Mouse (Mus musculus): ENCODE results near the gene Syne2.
A peak's percentile ranks its signal among the peaks of the same experiment; 100 is the strongest.

Gene Syne2

DNA sequence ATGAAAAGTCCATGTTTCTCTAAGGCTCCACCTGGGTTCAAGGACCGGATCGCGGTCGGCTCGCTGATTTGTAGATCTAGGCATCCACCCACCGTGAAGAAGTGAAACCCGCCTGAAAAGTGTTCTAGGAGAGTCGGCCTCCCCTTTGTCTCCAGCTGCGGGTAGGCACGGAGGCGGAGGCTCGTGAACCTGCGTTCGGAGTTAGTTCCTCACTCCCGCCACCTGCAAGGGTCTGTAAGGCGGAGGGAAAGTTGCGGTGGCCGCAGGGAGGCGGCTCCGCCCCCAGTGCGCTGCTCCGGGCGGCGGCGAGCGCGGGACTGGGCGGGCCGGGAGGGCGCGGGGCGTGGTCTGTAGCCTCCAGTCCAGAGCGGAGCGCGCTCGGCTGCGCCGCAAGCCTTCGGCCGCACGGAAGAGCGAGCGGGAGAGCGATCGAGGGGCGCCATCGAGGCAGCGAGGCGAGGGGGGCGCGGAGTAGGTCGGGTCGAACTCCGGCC, at the start of gene Syne2:
Gene Syne2 (plus strand): TSS at position 176 of the 494 bp plus-strand sequence.
- DNase-seq (ENCODE audit: low read depth): no peak

DNA sequence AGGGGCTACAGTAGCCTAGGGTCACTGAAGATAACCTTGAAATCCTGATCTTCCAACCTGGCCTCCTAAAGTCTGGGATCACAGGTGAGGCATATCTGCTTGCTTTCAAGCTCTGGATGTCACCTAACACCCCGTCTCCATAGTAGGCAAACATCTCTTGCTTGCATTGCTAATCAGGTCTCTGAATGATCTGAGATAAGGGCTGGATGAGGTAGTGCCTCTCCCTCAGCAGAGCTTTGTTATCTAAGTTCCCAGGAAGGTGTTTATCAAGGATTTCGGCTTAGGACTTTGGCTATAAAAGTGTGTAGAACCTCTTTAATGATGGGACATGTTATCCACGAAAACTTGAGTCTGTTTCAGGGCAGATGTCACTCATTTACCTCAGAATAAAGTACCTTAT, 46.5 kb upstream of the Syne2 start:
- DNase-seq (ENCODE audit: low read depth): no peak

DNA sequence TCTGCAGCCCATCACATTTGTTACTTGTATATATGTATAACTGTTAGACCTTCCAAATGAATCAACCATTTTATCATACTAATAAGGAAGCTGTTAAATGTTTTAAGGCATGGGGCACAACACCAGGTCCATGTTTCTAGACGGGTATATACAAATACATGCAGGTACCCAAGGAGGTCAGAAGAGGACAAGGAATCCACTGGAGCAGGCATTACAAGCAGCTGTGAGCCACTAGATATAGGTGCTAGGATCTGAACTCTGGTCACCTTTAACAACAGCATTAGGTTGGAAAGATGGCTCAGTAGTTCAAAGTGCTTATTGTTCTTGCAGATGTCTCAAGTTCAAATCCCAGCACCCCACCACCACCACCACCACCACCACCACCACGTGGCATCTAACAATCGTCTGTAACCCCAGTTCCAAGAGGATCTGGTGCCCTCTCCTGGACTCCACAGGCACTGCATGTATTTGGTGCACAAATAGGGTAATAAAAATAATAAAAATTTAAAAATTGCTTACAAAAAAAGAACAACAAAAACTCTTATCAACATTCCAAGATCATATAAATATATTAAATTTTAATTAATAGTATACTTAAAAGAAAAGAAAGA, 45.4 kb upstream of the Syne2 start:
- DNase-seq (ENCODE audit: low read depth): peak; percentile 20

DNA sequence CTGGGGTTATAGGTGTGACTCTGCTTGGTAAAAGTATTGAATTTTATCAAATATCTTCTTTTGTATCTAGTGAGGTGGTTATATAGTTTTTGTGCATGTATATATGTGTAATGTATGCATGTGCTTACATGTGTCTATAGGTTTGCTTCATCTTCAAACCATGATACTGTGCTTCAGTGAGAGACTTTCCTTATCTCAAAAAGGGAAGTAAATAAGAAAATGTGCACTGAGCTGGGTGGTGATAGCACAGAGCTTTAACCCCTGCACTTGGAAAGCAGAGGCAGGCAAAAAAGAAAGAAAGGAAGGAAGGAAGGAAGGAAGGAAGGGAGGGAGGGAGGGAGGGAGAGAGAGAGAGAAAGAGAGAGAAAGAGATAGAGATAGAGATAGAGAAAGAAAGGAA, 36.5 kb upstream of the Syne2 start:
- no peak for DNase-seq (ENCODE audit: low read depth)

DNA sequence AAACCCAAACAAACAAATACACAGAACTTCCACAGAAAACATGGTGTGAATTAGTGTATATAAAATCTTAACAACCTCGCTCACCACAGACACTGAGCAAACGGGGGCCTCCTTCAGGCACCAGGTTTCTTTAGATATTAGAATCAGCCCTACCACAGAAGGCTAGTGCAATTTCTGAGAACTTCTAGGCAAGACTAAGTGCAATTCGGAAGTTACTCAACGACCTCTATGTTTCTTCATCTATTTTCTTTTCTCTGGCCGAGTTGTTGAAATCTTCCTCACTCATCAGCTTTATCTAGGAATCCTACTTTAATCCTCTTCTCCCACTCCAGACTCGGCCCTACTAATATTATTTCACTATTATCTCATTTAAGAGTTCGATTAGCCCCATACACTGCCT, 35.9 kb upstream of the Syne2 start:
- no peak for DNase-seq (ENCODE audit: low read depth)

DNA sequence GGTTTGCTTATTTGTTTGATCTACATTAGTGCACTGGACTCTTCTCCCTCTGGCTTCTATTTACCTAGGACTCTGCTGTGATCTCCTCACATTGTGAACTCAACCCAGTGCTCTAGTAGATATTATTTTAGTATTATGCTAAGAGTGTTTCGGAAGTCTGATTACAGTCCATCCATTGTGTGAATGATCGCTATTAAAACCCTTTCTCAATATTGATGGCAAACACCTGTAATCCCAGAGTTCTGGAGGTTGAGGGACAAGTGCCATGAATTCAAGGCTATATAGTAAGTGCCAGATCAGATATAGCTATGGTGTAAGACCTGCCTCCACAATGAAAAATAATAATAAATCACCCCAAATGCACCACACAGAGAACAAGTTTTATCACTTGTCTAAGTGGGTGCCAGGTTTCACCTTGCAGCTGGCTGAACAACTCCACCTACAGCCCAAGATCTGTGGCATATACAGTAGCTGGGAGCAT, 33.6 kb upstream of the Syne2 start:
- no peak for DNase-seq (ENCODE audit: low read depth)

DNA sequence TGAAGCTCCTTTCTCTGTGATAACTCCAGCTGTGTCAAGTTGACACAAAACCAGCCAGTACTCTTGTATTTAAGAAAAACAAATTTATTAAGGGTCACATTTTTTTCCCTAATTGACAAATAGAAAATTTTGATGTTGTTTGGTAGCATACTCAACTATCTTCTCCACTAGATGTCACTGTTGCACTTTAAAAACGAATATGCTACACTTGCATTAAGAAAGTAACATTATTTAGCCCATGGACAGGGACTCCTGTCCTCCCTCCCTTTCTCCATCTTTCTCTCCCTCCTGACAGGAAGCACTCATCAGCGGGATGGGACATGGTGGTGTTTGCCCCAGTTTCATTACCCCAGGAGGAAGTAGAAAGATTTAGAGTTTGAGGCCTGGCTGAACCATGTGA, 31.3 kb upstream of the Syne2 start:
- peak; percentile 24 for DNase-seq (ENCODE audit: low read depth)

DNA sequence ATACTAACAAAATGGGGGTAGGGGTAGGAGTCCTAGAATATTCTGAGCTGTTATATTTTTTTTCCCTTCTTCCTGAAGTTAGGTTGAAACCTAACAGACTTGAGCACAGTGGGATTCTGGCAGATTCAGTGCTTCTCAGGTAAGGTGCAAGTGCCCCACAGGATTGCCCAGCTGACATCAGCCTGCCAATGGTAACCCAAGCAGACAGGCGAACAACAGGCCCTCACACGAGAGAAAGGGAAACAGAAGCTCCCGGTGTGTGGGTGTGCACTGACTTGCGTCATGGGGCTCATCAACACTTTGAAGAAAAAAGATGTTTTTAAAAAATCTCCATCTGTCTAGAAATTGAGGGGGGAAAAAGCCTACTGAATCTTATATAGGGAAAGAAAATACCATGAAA, 28.5 kb upstream of the Syne2 start:
- DNase-seq (ENCODE audit: low read depth): no peak

DNA sequence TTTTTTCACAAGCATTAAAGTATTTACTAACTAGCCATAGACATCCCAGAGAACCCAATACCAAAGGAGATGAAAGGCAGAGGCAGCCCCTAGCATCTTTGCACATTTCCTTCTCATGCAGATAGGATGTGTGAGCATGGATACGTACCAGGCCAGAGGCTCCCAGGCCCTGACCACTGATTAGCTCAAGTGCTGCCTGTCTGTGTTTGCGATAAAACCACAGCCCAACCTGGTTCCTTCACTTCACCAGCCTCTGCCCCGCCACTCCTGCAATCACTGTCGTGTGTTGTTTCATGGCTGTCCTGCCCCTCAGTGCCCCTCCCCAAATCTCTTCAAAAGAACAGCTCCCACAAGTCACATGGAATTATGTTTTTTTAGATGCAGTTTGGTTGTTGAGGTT, 23.4 kb upstream of the Syne2 start:
- no peak for DNase-seq (ENCODE audit: low read depth)

DNA sequence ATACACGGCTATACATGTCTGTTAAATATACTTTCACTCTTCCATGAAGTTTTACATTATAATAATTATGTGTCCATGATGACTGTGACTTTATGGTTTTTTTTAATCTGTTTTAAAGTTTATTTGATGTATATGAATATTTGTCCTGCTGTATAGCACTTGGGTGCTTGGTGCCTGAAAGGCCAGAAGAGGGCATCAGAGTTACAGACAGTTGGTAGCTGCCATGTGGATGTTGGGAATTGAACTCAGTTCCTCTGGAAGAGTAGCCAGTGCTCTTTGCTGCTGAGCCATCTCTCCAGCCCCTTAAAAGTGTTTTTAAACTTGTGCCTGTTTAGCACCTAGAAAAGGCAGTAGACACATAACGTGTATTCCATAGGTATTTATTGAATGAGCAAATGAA, 21.4 kb upstream of the Syne2 start:
- DNase-seq (ENCODE audit: low read depth): no peak

DNA sequence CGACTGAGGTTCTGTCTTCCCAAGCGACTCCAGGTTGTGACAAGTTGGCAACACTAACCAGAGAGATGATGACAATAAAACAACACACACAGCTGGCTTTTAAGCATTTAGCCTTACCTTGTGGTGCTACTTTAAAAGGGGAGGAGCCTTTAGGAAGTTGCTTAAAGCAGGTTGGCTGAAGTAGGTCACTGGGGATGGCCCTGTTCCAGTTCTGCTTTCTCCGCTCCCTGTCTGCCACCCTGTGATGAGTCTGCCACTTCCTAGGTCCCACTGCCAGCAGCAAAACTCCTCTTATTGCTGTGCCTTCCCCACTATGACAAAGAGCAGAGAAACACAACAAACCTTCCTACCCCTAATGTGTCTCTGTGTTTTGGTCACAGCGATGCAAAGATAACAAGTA, 11.7 kb upstream of the Syne2 start:
- DNase-seq (ENCODE audit: low read depth): no peak

DNA sequence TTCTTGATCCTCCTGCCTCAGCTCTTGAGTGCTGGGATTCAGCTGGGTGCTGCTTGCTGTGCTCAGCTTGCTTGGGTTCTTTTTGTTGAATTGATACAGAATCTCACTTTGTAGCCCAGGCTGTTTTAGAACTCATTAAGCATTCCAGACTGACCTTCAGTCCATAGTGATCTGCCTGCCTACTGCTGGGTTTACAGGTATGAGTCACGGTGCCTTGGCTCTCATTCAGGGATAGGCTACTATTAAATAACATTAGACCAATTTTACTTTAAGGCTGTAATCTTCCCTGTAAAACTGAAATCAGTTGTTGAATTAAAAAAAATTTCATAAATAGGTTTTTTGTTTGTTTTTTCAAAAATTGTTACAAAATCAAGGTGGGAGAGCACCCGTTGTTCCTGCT, 4.2 kb upstream of the Syne2 start:
- no peak for DNase-seq (ENCODE audit: low read depth)

DNA sequence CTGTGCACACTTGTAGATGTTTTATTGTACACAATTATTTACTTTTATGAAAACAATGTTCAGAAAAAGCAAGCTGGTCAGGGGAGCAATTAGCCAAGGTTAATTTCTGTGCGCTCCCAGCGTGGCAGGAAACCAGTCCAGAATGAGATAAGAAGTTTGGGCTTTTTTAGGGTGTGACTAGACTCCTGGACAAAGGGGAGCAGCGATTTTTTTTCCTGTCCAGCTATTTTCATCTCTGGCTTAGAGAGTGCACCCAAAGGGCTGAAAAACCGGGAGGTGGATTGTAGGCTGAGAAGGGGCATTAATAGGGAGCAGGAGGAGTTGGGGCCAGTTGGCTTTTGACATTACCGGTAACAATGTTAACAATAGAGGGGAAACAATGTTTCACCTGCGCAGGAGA, 3.4 kb upstream of the Syne2 start:
- DNase-seq (ENCODE audit: low read depth): no peak

DNA sequence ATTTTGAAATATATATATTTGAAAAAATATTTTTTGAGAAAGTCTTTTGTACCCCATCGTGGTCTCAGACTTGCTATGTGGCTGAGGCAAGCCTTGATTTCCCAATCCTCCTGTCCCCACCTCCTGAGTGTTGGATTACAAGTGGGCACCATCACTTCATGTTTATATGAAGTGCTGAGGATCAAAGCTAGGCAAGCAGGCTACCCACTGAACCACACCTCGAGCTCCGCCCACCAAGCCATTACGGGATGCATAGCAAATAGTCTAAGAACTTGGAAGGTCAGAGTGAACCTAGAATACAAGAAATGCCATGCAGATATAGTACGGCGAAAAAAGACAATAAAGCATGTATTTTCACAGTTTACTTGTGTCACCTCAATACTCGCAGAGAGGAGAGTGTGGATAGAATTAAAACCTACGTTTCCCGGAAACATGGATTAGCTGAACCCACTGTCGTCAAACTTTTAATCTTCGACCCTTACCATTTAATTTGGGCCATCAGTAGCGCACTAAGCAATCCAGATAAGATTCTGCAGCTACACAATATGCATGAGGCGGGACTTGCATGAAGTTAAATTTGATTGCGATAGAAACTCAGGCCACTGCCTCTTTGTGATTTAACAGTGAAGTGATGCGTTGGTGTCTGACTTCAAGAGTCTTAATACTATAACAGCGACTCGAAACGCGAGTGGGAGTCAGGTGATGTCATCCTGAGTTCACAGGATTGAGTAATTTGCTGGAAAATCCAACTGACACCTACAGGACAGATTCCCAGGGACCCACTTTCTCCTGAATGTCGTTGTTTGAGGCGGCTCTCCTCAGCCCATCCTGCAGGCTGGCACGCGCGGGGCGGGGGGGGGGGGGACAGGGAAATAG, 715 bp upstream of the Syne2 start:
- DNase-seq (ENCODE audit: low read depth): no peak

DNA sequence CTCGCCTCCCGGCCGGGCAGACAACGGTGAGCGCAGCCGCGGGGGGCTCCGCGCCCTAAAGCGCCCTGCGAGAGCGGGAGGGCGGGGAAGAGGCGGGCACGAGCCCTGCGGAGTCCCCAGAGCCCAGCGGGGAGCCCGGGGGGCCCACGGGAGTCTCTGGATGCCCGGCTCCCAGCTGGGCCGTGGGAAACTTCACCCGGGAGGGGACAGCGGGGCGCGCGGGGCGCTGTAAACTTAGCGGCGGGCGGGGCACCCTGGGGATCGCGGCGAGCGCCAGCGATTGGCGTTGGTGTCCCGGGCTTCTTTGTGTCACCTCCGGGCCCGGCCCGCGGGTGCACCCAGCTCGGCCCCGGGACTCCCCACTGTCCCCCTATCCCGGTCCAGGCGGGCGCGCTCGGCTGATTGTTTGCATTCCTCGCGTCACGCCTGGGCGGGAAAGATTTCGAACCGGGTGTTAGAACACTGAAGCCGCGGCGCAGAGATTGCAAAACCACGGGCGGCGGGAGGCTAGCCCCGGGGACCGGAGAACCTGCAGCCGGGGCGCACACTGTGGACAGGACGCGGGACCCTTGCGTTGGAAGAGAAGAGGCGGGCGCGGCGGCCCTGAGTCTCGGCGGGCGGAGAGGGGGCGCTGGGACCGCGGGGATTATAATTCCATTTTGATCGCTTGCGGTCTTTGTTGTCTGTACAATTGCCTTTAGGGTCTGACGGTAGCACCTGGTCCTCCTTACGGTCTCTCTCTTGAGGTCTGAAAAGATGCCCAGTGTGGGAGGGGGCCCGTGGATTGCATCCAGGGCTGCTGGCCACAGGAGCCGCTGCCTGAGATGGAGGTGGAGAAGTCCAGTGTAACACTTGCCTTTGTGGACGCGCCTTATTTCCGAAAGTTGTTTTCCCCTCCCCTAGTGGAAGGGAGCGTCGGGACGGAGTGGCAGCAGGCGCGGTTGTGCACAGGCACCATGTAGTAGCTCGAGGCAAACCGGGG, 810 bp downstream of the Syne2 start:
- no peak for DNase-seq (ENCODE audit: low read depth)

DNA sequence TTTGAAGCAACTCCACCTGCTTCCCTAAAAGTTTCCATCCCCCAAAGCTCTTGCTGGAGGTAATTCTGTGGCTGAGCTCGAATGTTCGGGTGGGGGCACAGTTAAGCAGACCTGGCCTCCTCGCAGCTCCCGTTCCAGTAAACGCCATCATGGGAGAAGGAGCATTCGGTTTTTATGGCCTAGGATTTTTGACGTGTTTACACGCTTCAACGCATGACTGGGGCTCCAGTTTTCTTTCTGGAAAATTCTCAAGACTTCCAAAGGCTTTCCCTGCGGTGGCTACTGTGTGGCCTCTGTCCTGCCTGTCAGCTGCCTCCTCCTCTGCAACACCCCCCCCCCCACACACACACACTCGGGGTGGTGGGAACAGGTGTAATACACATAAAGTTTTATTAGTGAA, 1.5 kb downstream of the Syne2 start:
- no peak for DNase-seq (ENCODE audit: low read depth)

DNA sequence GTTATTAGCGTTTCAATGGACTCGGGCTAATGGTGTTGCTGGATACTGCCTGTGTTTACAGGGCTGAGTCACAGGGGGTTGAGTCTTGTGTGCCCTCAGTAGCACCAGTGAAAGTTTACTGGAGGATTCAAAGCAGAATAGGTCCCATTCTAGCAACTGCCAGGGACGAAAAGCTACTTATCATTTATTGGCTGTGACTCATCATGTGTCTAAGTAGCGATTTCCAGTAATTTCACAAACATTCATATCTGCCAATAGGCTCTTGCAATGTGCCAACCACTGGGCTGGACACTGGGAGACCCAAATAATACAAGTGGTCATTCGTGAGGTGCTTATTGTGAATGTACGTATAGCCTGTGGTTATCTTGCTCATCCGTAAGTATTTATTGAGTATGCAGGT, 2.3 kb downstream of the Syne2 start:
- no peak for DNase-seq (ENCODE audit: low read depth)

DNA sequence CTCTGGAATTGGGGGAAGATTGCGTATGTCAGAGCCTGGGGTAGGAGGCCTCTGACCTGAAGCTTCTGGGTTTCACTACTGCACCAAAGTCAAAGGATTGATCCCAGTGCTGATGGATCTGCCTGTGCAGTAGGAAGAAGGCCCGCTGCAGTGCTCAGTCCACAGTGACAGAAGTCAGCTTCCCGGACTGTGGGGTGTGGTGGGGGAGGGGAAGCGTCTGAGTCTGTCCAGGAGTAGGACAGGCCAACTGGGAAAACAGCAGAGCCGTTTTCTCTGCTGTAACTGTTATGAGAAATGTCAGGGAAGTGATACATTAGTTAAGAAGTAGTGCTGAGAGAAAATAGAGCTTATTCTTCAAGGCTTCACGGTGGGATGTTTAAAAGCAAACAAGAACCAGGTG, 4.2 kb downstream of the Syne2 start:
- no peak for DNase-seq (ENCODE audit: low read depth)

DNA sequence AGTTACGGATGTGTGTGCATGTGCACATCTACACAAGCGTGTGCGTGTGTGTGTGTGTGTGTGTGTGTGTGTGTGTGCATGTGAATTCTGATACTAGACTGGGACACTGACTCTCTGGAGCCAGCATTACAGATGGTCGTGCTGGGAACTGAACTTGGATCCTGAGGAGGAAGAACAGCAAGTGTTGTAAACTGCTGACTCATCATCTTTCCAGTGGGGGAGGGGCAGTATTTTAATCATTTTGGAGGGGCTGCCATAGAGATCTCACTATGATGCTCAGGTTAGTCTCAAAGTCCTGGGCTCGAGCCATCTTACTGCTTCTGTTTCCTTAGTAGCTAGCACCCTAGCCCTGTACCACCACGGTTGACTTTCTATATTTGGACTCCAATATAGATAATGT, 5.5 kb downstream of the Syne2 start:
- DNase-seq (ENCODE audit: low read depth): no peak

DNA sequence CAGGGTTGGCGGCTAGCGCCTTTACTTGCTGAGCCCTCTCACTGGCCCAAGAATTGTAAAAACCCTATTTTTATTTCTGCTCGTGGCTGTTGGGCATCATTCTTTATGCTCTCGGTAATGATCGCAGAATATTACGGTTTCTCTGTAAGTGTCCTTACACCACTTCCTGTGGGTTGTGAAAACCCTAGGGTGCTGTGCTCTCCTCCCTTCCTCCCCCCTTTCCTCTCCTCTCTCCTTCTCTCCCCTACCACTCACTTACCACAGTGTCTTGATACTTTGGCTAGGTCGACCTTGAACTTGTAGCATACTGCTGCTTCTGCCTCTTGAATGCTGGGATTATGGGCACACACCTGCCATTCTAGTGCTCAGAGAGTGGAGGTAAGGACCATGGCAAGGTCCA, 7.5 kb downstream of the Syne2 start:
- no peak for DNase-seq (ENCODE audit: low read depth)

DNA sequence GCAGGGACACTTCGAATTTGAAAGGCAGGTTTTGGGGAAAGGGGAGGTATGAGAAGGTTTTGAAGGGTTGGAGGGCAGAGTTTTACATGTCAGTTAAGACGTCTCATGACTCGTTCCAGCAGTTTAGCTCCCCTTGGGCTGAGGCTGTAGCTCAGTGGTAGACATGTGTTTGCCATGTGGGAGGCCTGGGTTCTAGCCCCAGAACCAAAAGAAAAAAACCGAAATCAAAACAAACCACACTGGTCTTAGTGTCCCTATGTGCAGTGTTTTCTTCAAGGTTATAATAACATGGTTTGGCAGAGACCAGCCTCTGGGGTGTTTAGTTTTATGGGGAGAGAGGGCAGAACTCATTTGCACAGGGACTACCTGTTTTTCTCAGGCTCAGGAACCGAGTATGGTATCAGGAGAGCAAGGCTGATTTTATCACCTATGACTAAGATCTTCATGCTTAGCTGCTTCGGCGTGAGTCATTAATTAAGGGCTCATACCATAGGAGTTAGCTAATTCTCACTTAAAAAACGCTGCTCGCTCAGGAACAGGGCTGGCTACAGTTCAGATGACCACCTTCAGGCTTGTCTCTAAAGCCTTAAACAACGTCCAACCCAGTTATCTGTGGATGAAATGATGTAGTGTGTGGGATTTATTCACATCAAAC, 8.9 kb downstream of the Syne2 start:
- peak; percentile 43 for DNase-seq (ENCODE audit: low read depth)

DNA sequence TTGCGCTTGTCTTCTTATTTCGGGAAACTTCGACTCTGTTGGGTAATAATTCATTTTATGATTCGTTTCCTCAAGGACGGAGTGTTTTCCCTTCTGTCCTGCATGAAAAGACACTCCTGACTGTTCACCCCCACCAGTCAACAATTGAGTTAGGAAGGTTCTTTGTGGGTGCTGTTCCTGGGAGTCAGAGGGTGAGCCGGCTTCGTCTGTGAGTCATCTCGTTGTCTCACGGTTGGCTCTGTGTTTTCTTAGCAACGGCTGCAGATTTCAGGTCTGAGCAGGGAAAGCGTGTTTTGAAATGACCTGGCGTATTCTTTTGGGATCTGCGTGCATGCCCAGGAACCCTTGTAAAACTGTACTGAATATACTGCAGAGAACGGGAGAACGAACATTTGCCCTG, 9.8 kb downstream of the Syne2 start:
- DNase-seq (ENCODE audit: low read depth): no peak

Measured in fibroblast of lung, adult 2 months (primary cell).